Mouse (Mus musculus): ENCODE results near the gene Nalcn. TPM values are rescaled to one million over a fixed set of nuclear protein-coding genes. Genes with fewer than 3 reads are reported as not detected.

The Nalcn gene
- total and polyA plus RNA-seq, 2 experiments from 2014 or later = 9.7 to 44.3 TPM

DNA sequence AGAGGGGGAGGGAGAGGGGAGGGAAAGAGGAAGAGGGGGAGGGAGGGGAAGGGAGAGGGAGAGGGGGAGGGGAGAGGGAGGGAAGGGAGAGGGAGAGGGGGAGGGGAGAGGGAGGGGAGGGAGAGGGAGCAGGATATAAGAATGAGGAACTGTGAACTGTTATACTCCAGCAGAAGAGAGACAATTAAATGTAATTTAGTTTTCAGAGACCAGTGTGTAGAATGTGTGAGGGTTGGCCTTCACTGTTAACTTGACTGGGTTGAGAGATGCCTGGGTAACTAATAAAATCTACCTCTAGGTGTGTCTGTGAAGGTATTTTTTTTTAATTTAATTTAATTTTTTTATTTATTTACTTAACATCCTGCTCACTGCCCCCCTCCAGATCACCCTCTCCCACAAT lies 71.4 kb downstream of the Nalcn start:
- TF ChIP-seq CTCF (IDR thresholded peaks at IDR 0.05; ENCODE audit: low read depth) = no peak
- Histone ChIP-seq H3K36me3 (ENCODE audit: insufficient read depth) (no peaks in the 10 kb centered on the region), H3K27me3 (ENCODE audit: insufficient read depth, low read length) (no peaks in the 10 kb centered on the region), H3K4me1 (ENCODE audit: insufficient read depth) (no peaks in the 10 kb centered on the region), H3K4me3 (ENCODE audit: low read depth, low read length) (no peak overlapping the region), H3K27ac (ENCODE audit: low read depth, low read length) (no peak overlapping the region), H3K4me2 (ENCODE audit: low read depth) (no peak overlapping the region), H3K9ac (no peak overlapping the region), H3K9me3 (ENCODE audit: low read length) (no peaks in the 10 kb centered on the region)
- ATAC-seq = no peak
- no peak for DNase-seq

- H3K4me3 ChIP-seq (ENCODE audit: low read depth, low read length) = no peak overlapping the region
- no peak for DNase-seq
- ATAC-seq = no peak
- H3K9me3 ChIP-seq (ENCODE audit: low read length) = no peaks in the 10 kb centered on the region
- TF ChIP-seq CTCF (IDR thresholded peaks at IDR 0.05; ENCODE audit: low read depth) = no peak
- no peaks in the 10 kb centered on the region for H3K4me1 ChIP-seq (ENCODE audit: insufficient read depth)
- no peaks in the 10 kb centered on the region for H3K27me3 ChIP-seq (ENCODE audit: insufficient read depth, low read length)
- 47% methylated on average over 4 of the region's 4 CpGs for WGBS
- H3K27ac ChIP-seq (ENCODE audit: low read depth, low read length) = no peak overlapping the region
- H3K36me3 ChIP-seq (ENCODE audit: insufficient read depth) = no peaks in the 10 kb centered on the region
- H3K9ac ChIP-seq = no peak overlapping the region
- H3K4me2 ChIP-seq (ENCODE audit: low read depth) = no peak overlapping the region
Observed at GRCm38 (mm10) chr14:123554936-123555335, 72.0 kb downstream of the Nalcn start.

- Histone ChIP-seq H3K27ac (ENCODE audit: low read depth, low read length) (no peak overlapping the region), H3K36me3 (ENCODE audit: insufficient read depth) (no peaks in the 10 kb centered on the region), H3K27me3 (ENCODE audit: insufficient read depth, low read length) (no peaks in the 10 kb centered on the region), H3K4me2 (ENCODE audit: low read depth) (no peak overlapping the region), H3K4me1 (ENCODE audit: insufficient read depth) (no peaks in the 10 kb centered on the region), H3K9ac (no peak overlapping the region), H3K4me3 (ENCODE audit: low read depth, low read length) (no peak overlapping the region), H3K9me3 (ENCODE audit: low read length) (no peaks in the 10 kb centered on the region)
- no peak for ATAC-seq
- TF ChIP-seq CTCF (IDR thresholded peaks at IDR 0.05; ENCODE audit: low read depth) = peak; percentile 21; the same call in 1 of the 2 replicates
- no peak for DNase-seq
Observed at GRCm38 (mm10) chr14:123542362-123542761, 84.6 kb downstream of the Nalcn start.

DNA sequence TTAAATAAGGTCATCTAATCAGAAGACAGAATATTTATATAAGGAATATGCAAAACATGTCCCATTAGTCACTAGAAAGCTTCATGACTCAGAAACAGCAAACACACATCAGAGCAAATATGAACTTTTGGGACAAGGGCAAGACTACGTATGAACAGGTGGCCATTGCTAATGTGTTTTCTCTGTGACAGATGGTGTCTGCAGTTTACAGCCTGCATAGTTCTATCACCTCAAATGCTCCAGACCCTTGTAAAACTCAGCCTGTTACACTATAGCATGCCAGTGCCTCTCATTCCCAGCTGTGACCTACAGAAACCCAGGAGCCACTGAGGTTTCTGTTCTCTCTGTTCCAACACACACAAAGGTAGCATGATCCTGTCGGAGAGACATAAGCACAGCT lies 91.3 kb downstream of the Nalcn start:
- no peak overlapping the region for H3K9ac ChIP-seq
- WGBS = 63% methylated on average over 2 of the region's 2 CpGs
- H3K36me3 ChIP-seq (ENCODE audit: insufficient read depth) = no peaks in the 10 kb centered on the region
- TF ChIP-seq CTCF (IDR thresholded peaks at IDR 0.05; ENCODE audit: low read depth) = no peak
- DNase-seq (no peak), ATAC-seq (no peak)
- no peak overlapping the region for H3K27ac ChIP-seq (ENCODE audit: low read depth, low read length)
- H3K4me1 ChIP-seq (ENCODE audit: insufficient read depth) = 0 out of 2 replicates have a peak, but pooled peaks cover 3% of the 10 kb centered on the region
- H3K4me2 ChIP-seq (ENCODE audit: low read depth) = no peak overlapping the region
- H3K4me3 ChIP-seq (ENCODE audit: low read depth, low read length) = no peak overlapping the region
- H3K27me3 ChIP-seq (ENCODE audit: insufficient read depth, low read length) = no peaks in the 10 kb centered on the region
- no peaks in the 10 kb centered on the region for H3K9me3 ChIP-seq (ENCODE audit: low read length)

- H3K27me3 ChIP-seq (ENCODE audit: insufficient read depth, low read length) = no peaks in the 10 kb centered on the region
Observed at GRCm38 (mm10) chr14:123533000-123533399, 93.9 kb downstream of the Nalcn start.

DNA sequence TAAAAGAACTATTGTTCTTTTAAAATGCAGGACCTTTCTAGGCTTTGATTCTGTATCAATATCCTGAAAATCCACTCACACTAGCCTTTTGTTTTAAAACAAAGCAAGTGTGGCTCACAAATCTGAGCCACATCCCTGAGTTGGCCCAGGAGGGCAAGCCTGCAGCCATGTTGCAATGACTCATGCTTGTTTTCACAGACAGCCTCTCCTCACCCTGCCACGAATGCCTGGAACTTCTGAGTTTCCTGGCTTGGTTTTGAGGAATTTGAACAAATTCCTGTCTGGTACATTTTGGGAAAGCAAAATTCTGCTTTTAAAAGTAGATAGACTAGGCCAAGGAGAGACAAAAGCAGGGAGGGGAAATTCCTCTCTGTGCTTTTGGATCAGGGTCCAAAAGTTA lies 95.7 kb downstream of the Nalcn start:
- H3K4me3 ChIP-seq (ENCODE audit: low read depth, low read length) = no peak overlapping the region
- DNase-seq = no peak
- H3K27ac ChIP-seq (ENCODE audit: low read depth, low read length) = no peak overlapping the region
- H3K9ac ChIP-seq = no peak overlapping the region
- peak; percentile 43; the same call in 1 of the 2 replicates for ATAC-seq
- no peaks in the 10 kb centered on the region for H3K27me3 ChIP-seq (ENCODE audit: insufficient read depth, low read length)
- no peak for TF ChIP-seq CTCF (IDR thresholded peaks at IDR 0.05; ENCODE audit: low read depth)
- no peaks in the 10 kb centered on the region for H3K9me3 ChIP-seq (ENCODE audit: low read length)
- no peak overlapping the region for H3K4me2 ChIP-seq (ENCODE audit: low read depth)
- WGBS = 0% methylated on average over 1 of the region's 1 CpGs
- H3K4me1 ChIP-seq (ENCODE audit: insufficient read depth) = 0 out of 2 replicates have a peak, but pooled peaks cover 3% of the 10 kb centered on the region
- H3K36me3 ChIP-seq (ENCODE audit: insufficient read depth) = no peaks in the 10 kb centered on the region

More at GRCm38 (mm10) chr14:123533000-123533399, 93.9 kb downstream of the Nalcn start:
- Histone ChIP-seq H3K9ac (no peak overlapping the region), H3K36me3 (ENCODE audit: insufficient read depth) (no peaks in the 10 kb centered on the region), H3K27ac (ENCODE audit: low read depth, low read length) (no peak overlapping the region), H3K4me3 (ENCODE audit: low read depth, low read length) (no peak overlapping the region), H3K4me1 (ENCODE audit: insufficient read depth) (0 out of 2 replicates have a peak, but pooled peaks cover 3% of the 10 kb centered on the region), H3K4me2 (ENCODE audit: low read depth) (no peak overlapping the region), H3K9me3 (ENCODE audit: low read length) (no peaks in the 10 kb centered on the region)
- no peak for DNase-seq
- 92% methylated on average over 1 of the region's 1 CpGs for WGBS
- no peak for TF ChIP-seq CTCF (IDR thresholded peaks at IDR 0.05; ENCODE audit: low read depth)
- no peak for ATAC-seq

GRCm38 (mm10) chr14:123529143-123529542 lies 97.8 kb downstream of the Nalcn start:
- no peak for ATAC-seq
- no peaks in the 10 kb centered on the region for H3K36me3 ChIP-seq (ENCODE audit: insufficient read depth)
- DNase-seq = no peak

More at GRCm38 (mm10) chr14:123529143-123529542, 97.8 kb downstream of the Nalcn start:
- Histone ChIP-seq H3K9ac (no peak overlapping the region), H3K9me3 (ENCODE audit: low read length) (no peaks in the 10 kb centered on the region), H3K27me3 (ENCODE audit: insufficient read depth, low read length) (no peaks in the 10 kb centered on the region), H3K4me2 (ENCODE audit: low read depth) (no peak overlapping the region), H3K27ac (ENCODE audit: low read depth, low read length) (no peak overlapping the region), H3K4me3 (ENCODE audit: low read depth, low read length) (no peak overlapping the region), H3K4me1 (ENCODE audit: insufficient read depth) (0 out of 2 replicates have a peak, but pooled peaks cover 3% of the 10 kb centered on the region)
- no peak for TF ChIP-seq CTCF (IDR thresholded peaks at IDR 0.05; ENCODE audit: low read depth)

Measured in forebrain, postnatal 0 days (tissue).